Mouse (Mus musculus) limb, embryonic 11.5 days (tissue): ENCODE results near the gene Baz2b. TPM values are rescaled to one million over a fixed set of nuclear protein-coding genes. Genes with fewer than 3 reads are reported as not detected.

ENCODE experiments used
- ATAC-seq: fragments of 200-750 bp; cut with Nextera tagmentation; 2 replicates; pipeline ENCODE4 v1.8.0; 2017; ENCODE audit warnings: low read depth; ENCODE audit not compliant: insufficient number of reproducible peaks, low FRiP score, low TSS enrichment
- DNase-seq: peaks from one replicate; pipeline ENCODE4 v3.0.0-alpha.2; 2015; ENCODE audit warnings: low spot score
- H3K27ac ChIP-seq: fragments of 300-500 bp; sonication (generic); replicated peaks from 2 replicates; pipeline ENCODE4 v1.5.1; 2014; ENCODE audit warnings: low read depth, mild to moderate bottlenecking, low read length
- H3K27me3 ChIP-seq: fragments of 300-500 bp; sonication (generic); 2 replicates; pipeline ENCODE4 v1.6.1; 2014; ENCODE audit warnings: mild to moderate bottlenecking, low read length, mixed read lengths; ENCODE audit not compliant: control insufficient read depth, insufficient read depth
- H3K36me3 ChIP-seq: fragments of 300-500 bp; sonication (generic); 2 replicates; pipeline ENCODE4 v1.6.1; 2014; ENCODE audit warnings: mild to moderate bottlenecking, low read length, moderate library complexity, mixed read lengths; ENCODE audit not compliant: control insufficient read depth, insufficient read depth
- H3K4me1 ChIP-seq: fragments of 300-500 bp; sonication (generic); 2 replicates; pipeline ENCODE4 v1.6.1; 2014; ENCODE audit warnings: low read length, mixed read lengths; ENCODE audit not compliant: control insufficient read depth, insufficient read depth
- H3K4me2 ChIP-seq: fragments of 300-500 bp; sonication (generic); 2 replicates; pipeline ENCODE4 v1.6.1; 2014; ENCODE audit warnings: low read depth, mild to moderate bottlenecking, moderate library complexity; ENCODE audit not compliant: severe bottlenecking
- H3K4me3 ChIP-seq: fragments of 300-500 bp; sonication (generic); 2 replicates; pipeline ENCODE4 v1.5.1; 2014; ENCODE audit warnings: low read depth, low read length
- H3K9ac ChIP-seq: fragments of 300-500 bp; sonication (generic); 2 replicates; pipeline ENCODE4 v1.6.1; 2014; ENCODE audit warnings: mild to moderate bottlenecking, low read length
- H3K9me3 ChIP-seq: fragments of 300-500 bp; sonication (generic); 2 replicates; pipeline ENCODE4 v1.6.1; 2016; ENCODE audit warnings: low read length; ENCODE audit not compliant: control insufficient read depth
- WGBS: fragments of 180-500 bp; shearing (Covaris S2); extraction: QIAGEN DNeasy Blood & Tissue Kit; methylation state at CpG from one replicate; pipeline ENCODE4 v1.1.7; 2014; 5-methylcytosine and 5-hydroxymethylcytosine counted together
- polyA plus RNA-seq: library from polyadenylated mRNA; unstranded; fragments of >200 nt; fragmentation: Nextera tagmentation; extraction: Ambion mirVana; gene quantifications from 2 replicates; pipeline ENCODE4 v1.2.1, GENCODE M21; 2014

Gene Baz2b
- polyA plus RNA-seq, 1 experiment from 2014 or later, result 64.2 TPM

DNA sequence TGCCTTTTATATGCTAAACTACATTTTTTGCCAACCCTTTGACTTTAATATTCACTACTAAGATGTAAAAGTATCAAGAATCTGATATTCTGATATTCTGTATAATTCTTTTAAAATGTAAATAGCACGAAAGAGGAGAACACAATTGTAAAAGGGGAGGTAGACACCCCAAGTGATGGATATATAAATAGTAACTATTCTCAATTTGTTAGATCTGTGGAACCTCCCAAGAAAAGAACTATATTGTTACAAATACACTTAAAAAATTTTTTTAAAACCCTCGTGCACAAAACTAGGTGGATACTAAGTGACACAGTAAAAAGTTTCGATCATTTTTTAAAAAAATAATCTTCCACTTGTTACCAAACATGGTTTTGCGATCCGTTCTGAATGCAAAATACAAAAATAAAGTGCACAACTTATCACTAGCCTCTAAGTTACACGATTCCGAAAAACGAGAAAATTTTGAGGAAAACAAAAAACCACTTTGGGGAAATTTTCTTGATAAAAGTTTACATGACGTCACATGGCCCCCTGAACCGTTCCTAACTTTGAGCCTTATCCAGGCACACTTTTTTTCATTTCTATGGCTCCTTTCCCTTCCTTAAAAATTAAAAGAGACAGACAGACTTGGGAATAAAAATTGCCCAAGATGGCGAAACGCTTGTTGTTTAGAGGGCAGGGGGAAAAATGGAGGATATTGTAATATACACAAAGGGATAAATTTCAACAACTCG lies 85.6 kb downstream of the Baz2b start:
- no peaks in the 10 kb centered on the region for H3K9me3 ChIP-seq
- no peaks in the 10 kb centered on the region for H3K27me3 ChIP-seq
- DNase-seq (no peak), ATAC-seq (no peak)
- H3K9ac ChIP-seq, result peak overlapping the region; percentile 100
- no peaks in the 10 kb centered on the region for H3K36me3 ChIP-seq
- WGBS, result 8% methylated on average over 13 of the region's 13 CpGs
- peak overlapping the region; percentile 88 for H3K4me3 ChIP-seq
- H3K4me1 ChIP-seq, result peaks cover 19% of the 10 kb centered on the region
- peak overlapping the region; percentile 99 for H3K27ac ChIP-seq
- peak overlapping the region; percentile 65 for H3K4me2 ChIP-seq

DNA sequence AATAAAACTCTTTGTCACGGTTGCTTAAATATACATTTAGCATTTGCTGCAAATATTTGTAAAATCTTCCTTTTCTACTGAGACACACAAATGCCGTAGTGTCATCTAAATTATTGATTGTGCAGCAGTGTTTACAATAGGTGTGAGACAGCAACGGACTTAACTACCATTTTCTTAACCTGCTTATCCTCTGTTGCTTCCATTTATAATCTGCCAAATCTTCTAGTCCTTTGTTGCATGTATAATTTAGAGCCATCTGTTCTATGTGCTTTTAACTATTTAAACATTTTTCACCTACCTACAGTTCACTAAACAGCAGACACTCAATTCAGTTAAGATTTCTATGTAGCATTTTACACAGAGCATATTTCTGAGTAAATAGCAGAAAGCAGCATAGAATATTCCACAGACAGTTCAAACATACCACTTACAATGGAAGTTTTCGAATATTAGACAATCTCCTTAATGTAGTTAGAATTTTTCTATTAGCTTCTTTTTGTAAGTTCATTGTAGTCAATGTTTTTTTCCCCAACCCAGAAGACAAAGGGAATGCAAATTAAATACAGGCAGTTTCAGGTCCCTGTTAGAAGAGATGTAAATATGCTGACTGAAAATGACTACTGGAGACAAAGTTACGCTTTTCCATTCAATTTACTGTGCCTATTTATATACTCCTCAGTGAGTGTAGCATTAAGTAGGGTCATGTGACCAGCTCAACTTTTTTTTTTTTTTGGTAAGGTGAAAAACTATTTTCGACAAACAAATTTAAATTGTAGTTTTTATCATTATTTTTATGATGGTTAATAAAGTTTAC lies 86.4 kb downstream of the Baz2b start:
- Histone ChIP-seq H3K4me1 (peaks cover 19% of the 10 kb centered on the region), H3K27me3 (no peaks in the 10 kb centered on the region), H3K9me3 (no peaks in the 10 kb centered on the region), H3K4me3 (no peak overlapping the region), H3K27ac (no peak overlapping the region), H3K36me3 (no peaks in the 10 kb centered on the region), H3K9ac (no peak overlapping the region), H3K4me2 (peak overlapping the region; percentile 25; the same call in 1 of the 2 replicates)
- no peak for ATAC-seq
- 47% methylated on average over 6 of the region's 6 CpGs for WGBS
- DNase-seq, result no peak

DNA sequence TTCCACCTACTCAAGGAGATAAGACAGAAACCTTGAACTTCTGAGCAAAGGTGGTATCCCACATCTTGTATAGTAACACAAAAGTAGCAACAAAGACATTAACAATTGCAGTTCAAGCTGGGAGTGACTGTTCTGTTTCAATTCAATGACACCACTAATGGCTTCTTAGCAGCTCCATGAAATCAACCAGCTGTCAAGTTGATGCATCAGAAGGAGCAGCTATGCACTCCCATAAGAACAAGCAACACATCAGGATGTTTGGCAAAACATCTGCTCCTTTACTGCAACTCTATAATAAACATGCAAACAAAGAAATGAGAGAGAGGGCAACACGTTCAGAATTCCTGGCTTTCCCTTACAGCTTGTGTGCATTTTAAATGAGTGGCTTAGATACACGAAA lies 87.5 kb downstream of the Baz2b start:
- Histone ChIP-seq H3K36me3 (no peaks in the 10 kb centered on the region), H3K4me1 (peaks cover 19% of the 10 kb centered on the region), H3K9ac (no peak overlapping the region), H3K4me2 (no peak overlapping the region), H3K27ac (no peak overlapping the region), H3K27me3 (no peaks in the 10 kb centered on the region), H3K9me3 (no peaks in the 10 kb centered on the region), H3K4me3 (no peak overlapping the region)
- 40% methylated on average over 2 of the region's 2 CpGs for WGBS
- ATAC-seq (no peak), DNase-seq (no peak)

DNA sequence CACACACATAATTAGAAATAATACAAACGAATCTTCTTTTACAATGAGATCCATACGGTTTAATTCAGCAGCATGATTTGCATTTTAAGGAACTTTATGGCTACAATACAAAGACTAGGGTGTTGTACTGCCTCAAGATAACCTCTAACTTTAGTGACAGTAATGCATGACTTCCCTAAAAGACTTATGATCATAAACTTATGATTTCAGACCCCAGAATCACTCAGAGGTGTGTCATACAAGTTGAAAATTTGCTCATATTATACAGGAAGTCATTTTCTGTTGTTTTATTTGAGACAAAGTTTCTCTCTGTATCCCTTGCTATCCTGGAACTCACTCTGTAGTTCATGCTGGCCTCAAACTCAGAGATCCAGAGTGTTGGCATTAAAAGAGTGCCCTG lies 89.0 kb downstream of the Baz2b start:
- no peak overlapping the region for H3K27ac ChIP-seq
- H3K4me1 ChIP-seq, result peaks cover 16% of the 10 kb centered on the region
- no peak for ATAC-seq
- H3K9me3 ChIP-seq, result no peaks in the 10 kb centered on the region
- no peak overlapping the region for H3K4me3 ChIP-seq
- DNase-seq, result no peak
- no peak overlapping the region for H3K9ac ChIP-seq
- no peaks in the 10 kb centered on the region for H3K27me3 ChIP-seq
- 55% methylated on average over 2 of the region's 2 CpGs for WGBS
- H3K4me2 ChIP-seq, result no peak overlapping the region
- no peaks in the 10 kb centered on the region for H3K36me3 ChIP-seq

DNA sequence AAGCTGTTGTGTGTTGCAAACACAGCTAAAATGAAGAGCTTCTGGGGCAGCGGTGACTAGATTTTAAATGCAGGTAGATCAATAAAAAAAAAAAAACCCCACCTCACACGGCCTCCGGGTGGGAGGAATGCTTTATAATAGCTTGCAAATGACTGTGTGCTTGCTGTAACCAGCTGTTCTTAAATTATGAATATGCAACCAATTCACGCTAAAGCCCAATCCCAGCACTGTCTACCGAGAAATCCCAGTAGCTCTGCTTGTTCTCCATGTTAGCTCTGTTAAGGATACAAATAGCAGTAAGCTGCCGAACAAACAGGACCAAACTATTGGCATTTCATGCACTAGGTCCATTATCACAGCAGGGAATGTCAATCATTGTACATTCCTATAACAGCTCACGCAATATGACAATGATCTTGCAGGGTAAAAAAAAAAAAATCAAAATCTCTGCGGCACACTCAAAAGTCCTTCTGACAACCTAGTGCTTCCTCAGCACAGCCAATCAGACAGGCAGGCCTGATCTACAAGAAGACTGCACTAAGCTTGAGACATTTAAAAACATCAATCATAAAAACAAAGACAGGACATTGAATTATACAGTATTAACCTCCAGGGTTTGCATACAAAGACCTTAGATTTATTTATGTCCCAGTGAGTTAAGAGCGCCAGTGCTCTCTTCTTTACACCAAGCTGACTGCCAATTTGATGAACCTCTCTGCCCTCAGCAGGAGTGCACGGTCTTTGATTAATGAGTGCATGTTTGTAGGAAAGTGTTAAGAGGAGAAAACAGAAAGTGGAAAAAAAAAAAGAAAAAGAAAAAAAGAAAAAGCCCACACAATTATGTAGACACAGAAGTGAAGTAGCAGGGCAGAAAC lies 90.7 kb downstream of the Baz2b start:
- H3K27ac ChIP-seq, result no peak overlapping the region
- peaks cover 16% of the 10 kb centered on the region for H3K4me1 ChIP-seq
- no peak overlapping the region for H3K9ac ChIP-seq
- H3K9me3 ChIP-seq, result no peaks in the 10 kb centered on the region
- no peak overlapping the region for H3K4me3 ChIP-seq
- DNase-seq (no peak), ATAC-seq (no peak)
- H3K4me2 ChIP-seq, result no peak overlapping the region
- 61% methylated on average over 10 of the region's 10 CpGs for WGBS
- H3K36me3 ChIP-seq, result no peaks in the 10 kb centered on the region
- no peaks in the 10 kb centered on the region for H3K27me3 ChIP-seq

DNA sequence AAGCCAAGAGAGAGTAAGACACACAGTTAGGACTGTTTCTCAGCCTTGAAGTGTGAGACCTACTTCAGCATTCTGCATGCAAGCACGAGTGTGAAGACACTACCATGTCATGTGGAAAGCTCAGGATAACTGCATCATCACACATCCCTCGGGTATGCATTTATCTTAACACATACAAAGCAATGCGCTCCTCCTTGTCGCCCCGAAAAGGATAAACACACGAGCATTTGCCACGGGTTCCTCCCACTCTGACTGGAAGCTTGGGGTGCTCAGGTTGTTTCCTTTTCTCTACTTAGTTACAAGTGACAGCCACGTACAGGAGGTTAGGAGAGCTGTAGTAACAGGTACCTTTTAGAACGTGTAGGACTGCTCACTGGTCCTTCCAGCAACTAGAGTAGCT lies 91.8 kb downstream of the Baz2b start:
- H3K9ac ChIP-seq, result no peak overlapping the region
- H3K4me2 ChIP-seq, result no peak overlapping the region
- no peaks in the 10 kb centered on the region for H3K36me3 ChIP-seq
- no peak for ATAC-seq
- no peaks in the 10 kb centered on the region for H3K27me3 ChIP-seq
- peaks cover 13% of the 10 kb centered on the region for H3K4me1 ChIP-seq
- no peaks in the 10 kb centered on the region for H3K9me3 ChIP-seq
- no peak for DNase-seq
- H3K4me3 ChIP-seq, result no peak overlapping the region
- no peak overlapping the region for H3K27ac ChIP-seq
- 83% methylated on average over 9 of the region's 9 CpGs for WGBS

DNA sequence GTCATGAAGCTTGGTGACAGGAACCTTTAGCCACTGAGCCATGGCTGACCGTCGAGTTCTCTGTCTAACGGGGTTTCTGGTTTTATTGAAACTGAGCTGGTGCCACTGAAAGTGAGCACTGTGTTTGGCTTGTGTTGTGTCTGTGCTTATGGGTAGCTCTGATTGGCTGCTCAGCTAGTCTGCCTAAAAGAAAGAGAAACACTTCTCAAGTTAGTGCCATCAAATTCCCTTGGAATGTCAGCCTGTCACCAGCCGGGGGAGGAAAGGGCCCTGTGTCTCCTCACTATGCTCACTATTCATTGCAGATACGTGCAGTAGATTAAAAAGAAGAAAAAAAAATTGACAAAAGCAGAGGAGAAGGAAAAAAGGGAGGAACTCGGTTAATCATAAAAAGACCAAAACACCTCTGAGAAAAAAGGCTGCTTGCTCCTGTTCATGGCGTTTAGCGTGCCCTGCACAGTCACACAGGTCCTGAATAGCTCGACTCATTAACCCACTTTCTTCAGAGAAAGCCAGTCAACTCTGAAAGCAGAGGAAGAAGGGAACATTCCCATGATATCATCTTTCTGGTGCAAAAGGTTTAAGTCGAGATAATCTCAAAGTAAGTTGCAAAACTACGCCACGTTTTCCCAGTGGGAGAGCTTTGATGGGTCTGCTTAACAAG lies 93.6 kb downstream of the Baz2b start:
- no peaks in the 10 kb centered on the region for H3K27me3 ChIP-seq
- 60% methylated on average over 12 of the region's 12 CpGs for WGBS

DNA sequence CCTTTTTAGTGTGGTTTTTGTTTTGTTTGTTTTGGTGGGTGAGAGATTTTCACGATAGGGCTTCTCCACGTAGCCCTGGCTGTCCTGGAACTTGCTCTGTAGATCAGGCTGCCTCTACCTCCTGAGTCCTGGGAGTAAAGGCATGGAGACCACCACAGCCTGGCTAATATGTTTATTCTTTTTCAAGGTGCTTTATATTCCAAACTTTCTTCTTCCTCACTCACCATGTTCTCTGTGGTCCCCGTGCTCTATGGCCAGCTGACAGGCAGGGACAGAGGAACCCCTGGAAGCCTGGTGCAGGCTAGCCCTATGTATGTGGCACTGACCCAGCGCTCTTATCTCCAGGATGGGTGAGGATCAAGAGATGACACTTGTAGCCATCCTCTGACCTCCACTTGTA lies 94.7 kb downstream of the Baz2b start:
- Histone ChIP-seq H3K9me3 (peaks cover 4% of the 10 kb centered on the region; the same call in 1 of the 2 replicates), H3K27ac (no peak overlapping the region), H3K4me3 (no peak overlapping the region), H3K9ac (no peak overlapping the region), H3K36me3 (no peaks in the 10 kb centered on the region; the same call in 1 of the 2 replicates), H3K4me2 (no peak overlapping the region), H3K27me3 (no peaks in the 10 kb centered on the region), H3K4me1 (no peaks in the 10 kb centered on the region)
- no peak for ATAC-seq
- DNase-seq, result no peak
- 84% methylated on average over 4 of the region's 4 CpGs for WGBS

More for the DNA sequence above, 93.6 kb downstream of the Baz2b start:
- Histone ChIP-seq H3K4me2 (no peak overlapping the region), H3K4me3 (no peak overlapping the region), H3K36me3 (no peaks in the 10 kb centered on the region), H3K4me1 (peaks cover 9% of the 10 kb centered on the region; the same call in 1 of the 2 replicates), H3K9me3 (peaks cover 1% of the 10 kb centered on the region; the same call in 1 of the 2 replicates), H3K27ac (no peak overlapping the region), H3K9ac (no peak overlapping the region)
- ATAC-seq (no peak), DNase-seq (no peak)
